Mouse (Mus musculus): ENCODE results near the gene Pdgfc.

- TF ChIP-seq GATA1 (IDR thresholded peaks at IDR 0.05; ENCODE audit: low read length): no peak
- no peak for TF ChIP-seq TAL1 (IDR thresholded peaks at IDR 0.05; ENCODE audit: low read length)
These were observed 175.4 kb downstream of the Pdgfc start for GRCm38 (mm10) chr3:81211666-81212065.

All from erythroblast, embryonic 14.5 days (primary cell).